Mouse (Mus musculus) right cerebral cortex, adult 18-20 months (tissue): Measurements from ENCODE around the gene Btnl10.
A peak's percentile ranks its signal among the peaks of the same experiment; 100 is the strongest.
"Not testable (repeated sequence)": the region's sequence is repeated elsewhere in the genome, so short reads cannot be mapped to it uniquely, and the experiment has no call there.

ENCODE experiments used
- DNase-seq: peaks from one replicate; pipeline ENCODE4 v3.0.0; 2022; ENCODE audit warnings: mixed read lengths

Btnl10 gene

GRCm38 (mm10) chr11:58931576-58931975 is 13.9 kb downstream of the Btnl10 start:
- DNase-seq = no peak

DNA sequence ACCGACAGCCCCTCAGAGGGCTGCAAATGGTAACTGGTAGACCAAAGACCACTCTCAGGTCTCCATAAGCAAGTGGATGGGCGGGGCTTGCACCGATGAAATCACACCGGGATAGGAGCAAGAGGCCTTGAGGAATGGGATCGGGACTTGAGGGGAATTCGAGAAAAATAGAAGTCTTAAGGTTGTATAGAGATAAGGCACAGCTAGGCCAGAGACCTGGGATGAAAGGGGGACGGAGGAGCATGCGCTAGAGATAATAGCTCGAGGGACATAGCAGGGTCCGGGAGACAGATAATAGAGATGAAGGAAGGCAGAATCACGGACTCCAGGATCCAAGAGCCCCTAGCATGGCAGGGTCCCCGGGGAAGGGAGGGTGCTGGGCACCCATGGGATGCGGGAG is 20.2 kb downstream of the Btnl10 start:
- DNase-seq = no peak

- peak; percentile 95 for DNase-seq
These were observed 20.8 kb downstream of the Btnl10 start, which contains the start of gene Rnf187 for GRCm38 (mm10) chr11:58938322-58939087. Gene Rnf187 (minus strand): TSS chr11:58938916.

DNA sequence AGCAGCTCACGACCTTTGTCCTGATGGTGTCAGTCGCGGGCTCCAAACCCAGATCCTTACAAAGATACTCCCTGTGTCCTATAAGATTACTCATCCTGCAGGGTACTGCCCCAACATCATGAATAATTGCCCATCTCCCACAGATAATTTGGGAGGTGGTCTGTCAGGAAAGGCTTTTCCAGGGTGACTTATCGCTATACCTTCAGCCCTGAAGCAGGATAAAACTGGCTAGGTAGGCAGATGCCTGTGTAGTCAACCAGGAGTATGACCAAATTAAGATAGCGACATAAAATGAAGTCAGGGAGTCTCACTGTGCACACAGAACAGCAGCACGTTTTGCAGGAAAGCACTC is 21.4 kb downstream of the Btnl10 start:
- no peak for DNase-seq

GRCm38 (mm10) chr11:58944136-58944535 is 26.4 kb downstream of the Btnl10 start:
- DNase-seq = no peak

- no peak for DNase-seq
These were observed 29.6 kb downstream of the Btnl10 start for GRCm38 (mm10) chr11:58947306-58947705.

DNA sequence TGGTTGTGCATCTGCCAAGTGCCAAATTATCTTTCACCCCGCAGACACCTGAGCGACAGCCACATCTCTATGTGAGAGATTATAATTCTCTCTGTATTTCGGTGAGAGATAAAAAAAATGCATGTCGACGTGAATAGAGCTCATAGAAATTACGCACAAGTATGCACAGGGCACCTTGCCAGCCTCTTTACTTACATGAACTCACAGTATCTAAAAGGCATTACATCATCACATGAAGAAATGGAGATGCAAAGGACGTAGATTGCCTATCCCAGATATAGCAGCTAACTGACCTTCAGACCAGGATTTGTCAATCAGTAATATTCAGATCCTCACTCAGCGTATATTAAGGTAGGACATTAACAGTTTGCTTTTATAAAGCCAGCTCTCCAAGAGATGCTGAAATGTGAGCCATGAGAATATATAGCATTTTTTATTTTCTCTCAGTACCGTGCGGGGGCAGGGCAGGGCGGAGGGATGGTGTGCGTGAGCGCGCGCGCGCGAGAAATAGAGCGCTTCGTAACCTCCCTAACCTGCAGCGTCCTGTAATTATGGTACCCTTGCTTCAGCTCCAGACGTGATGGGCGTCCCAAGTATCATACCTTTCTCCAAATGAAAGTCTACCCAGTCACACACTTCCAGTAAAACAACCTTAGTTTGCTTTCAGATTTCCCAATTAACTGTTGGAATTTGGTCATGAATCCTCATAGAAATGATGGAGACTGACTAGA is 30.3 kb downstream of the Btnl10 start:
- DNase-seq = peak; percentile 73

DNA sequence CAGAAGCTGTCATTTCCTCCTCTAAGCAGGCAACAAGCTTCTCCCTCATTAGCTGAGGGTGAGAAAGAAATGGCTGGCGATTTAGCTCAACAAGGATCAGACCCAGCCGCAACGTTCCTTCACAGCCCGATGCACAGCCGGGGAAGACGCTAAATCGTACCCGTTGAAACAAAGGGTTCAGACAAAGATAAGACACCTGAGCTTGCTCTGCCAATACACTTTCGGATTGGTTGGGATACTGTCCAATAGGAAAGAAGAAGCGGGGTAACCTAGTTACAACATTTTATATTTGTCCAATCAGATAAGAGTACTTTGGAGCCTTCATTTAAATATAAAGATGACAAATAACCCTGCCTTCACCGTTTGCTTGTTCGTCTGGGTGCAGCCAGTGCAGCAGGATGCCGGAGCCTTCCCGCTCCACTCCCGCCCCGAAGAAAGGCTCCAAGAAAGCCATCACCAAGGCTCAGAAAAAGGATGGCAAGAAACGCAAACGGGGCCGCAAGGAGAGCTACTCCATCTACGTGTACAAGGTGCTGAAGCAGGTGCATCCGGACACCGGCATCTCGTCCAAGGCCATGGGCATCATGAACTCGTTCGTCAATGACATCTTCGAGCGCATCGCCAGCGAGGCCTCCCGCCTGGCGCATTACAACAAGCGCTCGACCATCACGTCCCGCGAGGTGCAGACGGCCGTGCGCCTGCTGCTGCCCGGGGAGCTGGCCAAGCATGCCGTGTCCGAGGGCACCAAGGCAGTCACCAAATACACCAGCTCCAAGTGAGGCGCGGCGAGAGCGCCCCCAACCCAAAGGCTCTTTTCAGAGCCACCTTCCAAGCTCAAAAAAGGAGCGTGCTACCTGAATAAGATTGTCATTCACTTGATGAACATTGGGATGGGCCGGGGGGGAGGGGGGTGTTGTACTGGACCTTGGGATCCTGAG is 31.1 kb downstream of the Btnl10 start, which contains the start of gene Hist3h2ba:
Hist3h2ba (plus strand) TSS at position 379 of the 938 bp plus-strand sequence.
- DNase-seq = peak; percentile 86

DNA sequence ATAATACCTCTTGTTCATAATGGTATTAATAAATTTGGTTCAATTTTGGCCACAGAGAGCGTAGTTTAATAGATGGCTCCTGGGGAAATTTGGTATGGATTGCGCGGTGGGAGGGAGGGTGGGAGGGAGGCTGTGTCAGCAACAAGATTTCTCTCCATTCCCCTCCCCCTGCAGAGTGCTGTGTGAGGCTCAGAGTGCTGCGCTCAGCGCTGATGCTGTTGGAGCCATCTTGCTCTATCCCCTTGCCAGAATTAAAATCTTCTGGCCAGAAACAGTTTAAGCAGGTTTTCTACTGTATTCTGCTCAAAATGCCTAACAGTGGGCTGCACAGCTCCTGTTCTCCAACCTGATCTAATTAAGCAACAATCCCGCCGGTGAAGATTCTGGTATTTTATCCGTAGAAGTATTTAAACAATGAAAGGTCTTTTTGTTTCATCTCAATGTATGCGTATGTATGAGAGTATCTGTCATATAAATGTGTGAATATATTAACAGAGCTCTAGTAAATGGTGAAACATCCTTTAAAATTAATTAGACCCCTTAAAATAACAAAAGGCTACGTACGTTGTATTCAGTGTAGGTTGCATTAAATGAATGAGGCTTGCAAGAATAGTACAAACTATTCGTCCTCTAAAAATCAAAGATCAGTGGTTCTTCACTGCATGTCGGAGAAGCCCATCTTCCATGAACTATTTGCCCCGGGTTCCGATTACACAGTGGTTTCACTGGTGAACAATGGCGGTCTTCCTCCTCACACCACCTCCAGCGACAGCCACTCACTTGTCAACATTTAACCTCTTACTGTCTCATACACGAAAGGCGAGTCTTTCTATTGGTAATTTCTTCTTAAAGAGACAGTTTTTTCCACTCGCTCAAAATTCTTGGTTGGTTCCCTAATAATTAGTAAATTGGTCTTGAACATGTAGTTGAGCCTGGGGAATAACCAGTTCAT is 32.0 kb downstream of the Btnl10 start:
- DNase-seq = peak; percentile 85

DNA sequence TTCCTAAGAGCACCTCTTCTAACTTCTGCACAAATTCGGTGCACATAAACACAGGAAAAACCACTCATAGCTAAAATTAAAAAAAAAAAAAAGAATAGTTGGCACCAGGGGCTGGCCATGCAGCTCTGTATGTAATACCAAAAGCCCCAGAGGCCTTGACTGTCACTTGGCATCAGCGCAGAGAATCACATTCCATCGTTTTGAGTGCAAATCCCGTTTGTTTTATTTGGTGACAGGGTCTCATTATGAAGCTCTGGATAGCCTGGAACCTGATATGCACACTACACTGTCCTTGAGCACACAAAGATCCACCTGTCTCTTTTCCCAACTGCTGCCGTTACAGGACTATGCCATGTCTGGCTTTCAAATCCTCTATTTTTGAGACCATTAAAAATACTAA is 33.5 kb downstream of the Btnl10 start:
- no peak for DNase-seq

DNA sequence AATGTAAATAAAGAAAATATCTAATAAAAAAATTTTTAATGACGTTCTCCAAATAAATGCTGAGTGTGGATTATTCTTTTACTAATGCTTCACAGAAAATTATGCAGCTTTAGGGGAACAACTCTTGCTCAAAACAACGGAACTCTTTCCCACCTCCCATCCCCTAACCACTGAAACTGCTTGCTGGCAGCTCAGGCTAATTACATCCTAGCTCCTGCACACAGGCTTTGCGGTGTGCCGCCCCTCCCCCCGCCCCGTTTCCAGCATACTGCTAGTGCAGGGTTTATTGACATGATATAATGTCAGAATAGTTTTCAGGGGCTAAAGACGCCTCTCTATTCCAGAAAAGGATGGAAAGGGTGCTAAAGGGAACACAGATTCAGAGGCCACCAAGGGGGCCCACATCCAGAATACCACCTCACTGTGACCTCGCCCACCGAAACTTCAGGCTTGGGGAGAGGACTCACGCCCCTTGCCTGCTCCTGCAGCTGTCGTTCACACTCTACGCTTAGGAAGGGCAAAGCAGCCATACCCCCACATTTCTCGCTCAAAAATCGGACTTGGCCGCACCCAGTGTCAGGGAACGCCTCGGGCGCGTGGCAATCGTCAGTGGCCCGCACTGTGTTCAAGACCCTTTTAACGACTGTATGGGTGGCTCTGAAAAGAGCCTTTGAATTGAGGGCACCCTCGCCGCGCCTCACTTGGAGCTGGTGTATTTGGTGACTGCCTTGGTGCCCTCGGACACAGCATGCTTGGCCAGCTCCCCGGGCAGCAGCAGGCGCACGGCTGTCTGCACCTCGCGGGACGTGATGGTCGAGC is 35.9 kb downstream of the Btnl10 start:
- no peak for DNase-seq

DNA sequence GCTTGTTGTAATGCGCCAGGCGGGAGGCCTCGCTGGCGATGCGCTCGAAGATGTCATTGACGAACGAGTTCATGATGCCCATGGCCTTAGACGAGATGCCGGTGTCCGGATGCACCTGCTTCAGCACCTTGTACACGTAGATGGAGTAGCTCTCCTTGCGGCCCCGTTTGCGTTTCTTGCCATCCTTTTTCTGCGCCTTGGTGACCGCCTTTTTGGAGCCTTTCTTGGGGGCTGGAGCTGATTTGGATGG is 36.4 kb downstream of the Btnl10 start:
- not testable (repeated sequence) for DNase-seq

DNA sequence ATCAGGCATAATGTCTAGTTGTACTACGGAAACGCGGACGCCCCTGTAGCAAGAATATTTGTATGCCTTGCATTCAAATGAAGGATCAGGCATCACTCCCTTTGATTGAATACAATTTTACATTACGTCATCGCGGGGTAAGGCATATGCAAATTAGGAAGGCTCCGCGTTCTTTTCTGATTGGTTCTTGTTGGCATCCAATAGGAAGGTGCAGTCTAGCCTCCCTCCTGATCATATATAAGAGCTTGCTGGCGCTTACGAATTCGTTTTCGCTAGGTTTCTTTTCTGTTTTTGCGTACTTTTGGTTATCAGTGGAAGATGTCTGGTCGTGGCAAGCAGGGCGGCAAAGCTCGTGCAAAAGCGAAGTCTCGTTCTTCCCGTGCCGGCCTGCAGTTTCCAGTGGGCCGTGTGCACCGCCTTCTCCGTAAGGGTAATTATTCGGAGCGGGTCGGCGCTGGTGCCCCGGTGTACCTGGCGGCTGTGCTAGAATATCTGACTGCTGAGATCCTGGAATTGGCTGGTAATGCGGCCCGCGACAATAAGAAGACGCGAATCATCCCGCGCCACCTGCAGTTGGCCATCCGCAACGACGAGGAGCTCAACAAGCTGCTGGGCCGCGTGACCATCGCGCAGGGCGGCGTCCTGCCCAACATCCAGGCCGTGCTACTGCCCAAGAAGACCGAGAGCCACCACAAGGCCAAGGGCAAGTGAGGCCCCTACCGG is 36.9 kb downstream of the Btnl10 start, which contains the start of the genes Hist3h2a and Trim17:
Hist3h2a (plus strand) TSS at position 266 of the 723 bp plus-strand sequence.
Trim17 (plus strand) TSS at position 266 of the 723 bp plus-strand sequence.
- peak; percentile 94 for DNase-seq

DNA sequence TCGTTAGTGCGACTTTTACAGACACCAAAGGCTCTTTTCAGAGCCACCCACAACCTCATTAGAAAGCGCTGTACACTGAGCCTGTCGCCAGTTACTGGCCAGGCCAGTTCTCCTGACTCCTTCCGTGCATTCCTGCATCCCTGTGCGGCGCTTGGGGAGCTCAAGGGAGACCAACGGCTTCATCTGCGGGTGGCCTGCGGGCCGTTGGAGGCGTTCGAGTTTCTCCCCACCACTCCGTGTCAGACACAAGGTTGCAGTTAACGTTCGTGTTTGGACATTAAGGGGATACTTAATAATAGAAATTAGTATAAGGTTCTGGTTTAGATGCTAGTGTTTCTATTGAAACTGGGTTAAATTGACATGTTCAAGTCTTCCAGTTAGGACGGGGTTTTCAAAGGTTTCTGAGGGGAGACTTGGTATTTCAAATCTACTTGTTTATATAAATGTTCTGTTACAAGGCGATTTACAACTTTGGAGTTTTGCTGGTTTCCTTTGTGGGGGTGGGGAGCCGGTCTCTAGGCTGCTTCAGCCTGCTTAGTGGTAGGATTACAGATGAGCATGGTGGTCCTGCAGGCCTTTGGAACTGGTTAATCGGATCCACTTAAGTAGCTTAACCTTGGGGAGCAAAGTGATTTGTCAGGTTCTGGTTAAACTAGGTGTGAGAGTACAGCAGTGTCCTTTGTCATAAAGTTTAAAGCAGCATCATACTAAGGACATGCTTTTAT is 37.6 kb downstream of the Btnl10 start:
- DNase-seq = no peak

GRCm38 (mm10) chr11:58955868-58956257 is 38.2 kb downstream of the Btnl10 start:
- no peak for DNase-seq

GRCm38 (mm10) chr11:58957226-58957914 is 39.7 kb downstream of the Btnl10 start:
- DNase-seq = no peak

- DNase-seq = no peak
These were observed 40.8 kb downstream of the Btnl10 start for GRCm38 (mm10) chr11:58958536-58958935.

- no peak for DNase-seq
These were observed 41.6 kb downstream of the Btnl10 start for GRCm38 (mm10) chr11:58959186-58959825.
